Mouse (Mus musculus): Measurements from ENCODE around the gene Dnm3.

DNA sequence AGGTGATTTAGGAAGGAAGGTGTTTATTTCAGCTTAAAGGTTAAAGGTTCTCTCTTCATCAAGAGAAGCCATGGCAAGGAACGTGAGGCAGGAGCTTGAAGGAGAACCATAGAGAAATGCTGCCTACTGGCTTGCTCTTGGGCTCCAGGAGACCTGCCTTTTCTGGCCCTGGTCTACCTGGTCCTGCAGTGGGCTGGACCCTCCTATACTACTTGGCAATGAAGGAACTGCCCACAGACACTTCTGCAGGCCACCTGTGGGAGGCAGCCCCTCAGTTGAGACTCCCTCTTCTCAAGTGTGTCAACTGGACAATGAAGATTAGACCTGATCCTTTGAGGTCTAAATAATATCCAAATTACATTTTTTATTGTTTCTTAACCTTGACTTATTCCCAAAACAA, 140.7 kb downstream of the Dnm3 start:
- TF ChIP-seq ZC3H11A (IDR thresholded peaks at IDR 0.05; ENCODE audit: borderline replicate concordance, low read depth, low read length): no peak
- TF ChIP-seq MAFK (IDR thresholded peaks at IDR 0.05; ENCODE audit: insufficient read depth, low read depth, low read length): no peak
- no peak for TF ChIP-seq CHD2 (IDR thresholded peaks at IDR 0.05; ENCODE audit: low read depth, low read length)
- no peak for TF ChIP-seq HCFC1 (IDR thresholded peaks at IDR 0.05; ENCODE audit: borderline replicate concordance, insufficient read depth, low read length)

All from ES-E14 (cell line).